Mouse (Mus musculus) MEL (cell line): ENCODE data around the gene Eif2d.

ENCODE experiments used
- SIN3A ChIP-seq: IDR thresholded peaks from 2 replicates; pipeline ENCODE4 v1.6.1; 2012; ENCODE audit warnings: low read length, improper control_type of control experiment, inconsistent platforms
- ZNF384 ChIP-seq: IDR thresholded peaks from 2 replicates; pipeline ENCODE4 v1.6.1; 2012; ENCODE audit warnings: low read depth, mild to moderate bottlenecking, inconsistent platforms, low read length, improper control_type of control experiment

DNA sequence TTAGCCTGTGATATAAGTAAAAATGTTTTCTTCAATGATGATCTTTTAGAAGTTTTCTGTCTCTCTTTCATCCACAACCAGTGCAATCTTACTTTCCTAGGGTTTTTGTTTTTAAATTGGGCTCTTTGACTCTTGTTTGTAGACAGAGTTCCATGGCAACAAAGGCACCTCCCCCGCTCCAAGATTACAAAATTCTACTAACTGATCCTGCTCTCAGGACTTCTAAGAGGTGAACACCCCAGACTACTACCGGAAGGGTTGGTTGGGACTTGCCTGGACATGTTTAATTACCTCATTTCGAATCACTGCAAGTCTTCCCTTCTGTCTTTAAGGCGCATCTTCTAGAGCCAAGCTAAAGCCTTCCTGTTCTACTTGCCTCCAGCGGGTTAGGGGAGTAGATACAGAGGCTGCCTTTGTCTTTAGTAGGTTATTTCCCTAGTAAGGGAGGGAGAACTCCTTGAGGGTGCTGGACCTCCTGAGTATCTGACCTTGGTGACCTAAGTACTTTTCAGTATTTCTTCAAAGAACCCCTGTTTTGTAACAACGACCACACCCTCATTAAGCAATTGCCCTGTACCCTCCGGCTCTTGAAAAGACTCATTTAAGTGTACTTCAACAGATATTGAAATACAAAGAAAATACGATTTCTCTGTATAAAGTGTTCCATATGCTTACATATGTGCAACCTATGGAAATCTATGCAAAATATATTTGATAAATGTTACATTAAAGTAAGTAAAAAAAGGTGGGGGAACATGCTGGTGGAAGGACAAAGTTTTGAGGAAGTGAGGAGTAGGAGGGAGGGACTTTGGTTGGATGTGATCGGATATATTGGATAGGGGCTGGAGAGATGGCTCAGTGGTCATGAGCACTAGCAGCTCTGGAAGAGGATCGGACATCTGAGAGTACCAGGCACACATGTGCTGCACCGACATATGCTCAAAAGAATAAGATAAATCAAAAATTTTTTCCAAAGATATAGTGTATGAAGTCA, 13.6 kb upstream of the Eif2d start:
- no peak for TF ChIP-seq SIN3A
- no peak for TF ChIP-seq ZNF384
